Comparison of ENCODE assay signal across 9 mouse cellular contexts in the genomic region with DNA sequence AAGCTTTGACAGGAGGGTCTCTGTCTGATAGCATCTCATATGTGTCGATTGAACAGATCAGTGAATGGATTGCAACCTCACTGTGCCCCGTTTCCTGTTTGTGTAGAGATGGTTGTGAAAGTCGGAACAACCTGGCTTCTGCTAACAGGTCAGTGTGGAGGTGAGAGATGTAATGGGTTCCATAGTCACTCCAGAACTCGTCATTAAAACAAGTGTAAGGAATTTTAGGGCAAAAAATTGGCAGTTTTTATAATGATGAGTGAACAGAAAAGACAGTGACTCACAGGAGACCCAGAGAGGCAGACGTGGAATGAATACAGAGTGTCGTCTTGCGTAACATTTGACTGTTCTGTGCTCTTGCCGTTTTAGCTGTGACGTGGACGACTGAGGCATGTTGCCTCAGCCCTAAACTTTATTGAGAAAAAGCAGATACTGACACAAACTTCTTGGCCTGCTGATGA. TPM values are rescaled to one million over a fixed set of nuclear protein-coding genes. Genes with fewer than 3 reads are reported as not detected.
DNase-seq lines count a peak whose midpoint lies in the region; ATAC-seq and TF ChIP-seq lines count a peak whose summit lies in the region.
"Had no signal": no experiment of that assay in that cellular context is flagged by ENCODE, and none has a peak within 500 bp of the region (broad histone marks: within the 10 kb centered on the region; RNA-seq: fewer than 3 reads in every experiment).

No protein-coding gene starts in this region.

- H3K9me3 ChIP-seq in heart, embryonic 12.5 days (replicated peaks) = no peaks in the 10 kb centered on the region
- no peaks in the 10 kb centered on the region for H3K9me3 ChIP-seq in neural tube, embryonic 15.5 days (replicated peaks)
- H3K9me3 ChIP-seq: G1E had no signal

- 38% methylated on average over 10 of the region's 10 CpGs for WGBS in thymus, adult 2 months
- WGBS in heart, embryonic 12.5 days = 60% methylated on average over 10 of the region's 10 CpGs
- 29% methylated on average over 10 of the region's 10 CpGs for WGBS in lung, adult 2 months
- WGBS in neural tube, embryonic 15.5 days = 66% methylated on average over 10 of the region's 10 CpGs

- DNase-seq in gastrocnemius, adult 18-20 months (ENCODE audit: low spot score) = peak; percentile 30
- DNase-seq in gastrocnemius, postnatal 4 days (ENCODE audit: low spot score in 2 of 2) = no peak
- peak; percentile 11 for DNase-seq in thymus, postnatal 25 days
- no peak for DNase-seq in thymus, adult 2 months
- DNase-seq in lung, adult 2 months = no peak
- DNase-seq in cerebellum, postnatal 4 days (ENCODE audit: low spot score in 2 of 2) = no peak

- TF ChIP-seq CTCF in thymus, adult 2 months (IDR thresholded peaks at IDR 0.05; ENCODE audit: borderline replicate concordance, control insufficient read depth, extremely low read depth, insufficient read depth, low read length, poor library complexity) = no peak
- TF ChIP-seq CTCF in lung, adult 2 months (IDR thresholded peaks at IDR 0.05; ENCODE audit: insufficient read depth, low read length) = no peak

- H3K4me2 ChIP-seq in heart, embryonic 12.5 days = peak overlapping the region; percentile 29; the same call in 1 of the 2 replicates
- peak overlapping the region; percentile 77 for H3K4me2 ChIP-seq in neural tube, embryonic 15.5 days

- no peaks in the 10 kb centered on the region for H3K27me3 ChIP-seq in thymus, adult 2 months (ENCODE audit: control insufficient read depth, insufficient read depth, low read length)
- H3K27me3 ChIP-seq in heart, embryonic 12.5 days (replicated peaks) = no peaks in the 10 kb centered on the region
- no peaks in the 10 kb centered on the region for H3K27me3 ChIP-seq in neural tube, embryonic 15.5 days (replicated peaks)

- H3K4me1 ChIP-seq in thymus, adult 2 months (replicated peaks; ENCODE audit: control insufficient read depth, insufficient read depth, low read length) = peaks cover 17% of the 10 kb centered on the region
- H3K4me1 ChIP-seq in heart, embryonic 12.5 days (replicated peaks) = peaks cover 24% of the 10 kb centered on the region
- H3K4me1 ChIP-seq in lung, adult 2 months (ENCODE audit: control insufficient read depth, insufficient read depth, low read length) = peaks cover 21% of the 10 kb centered on the region
- peaks cover 43% of the 10 kb centered on the region for H3K4me1 ChIP-seq in neural tube, embryonic 15.5 days

- ATAC-seq in heart, embryonic 12.5 days (ENCODE audit: insufficient number of reproducible peaks, low FRiP score) = no peak
- no peak for ATAC-seq in neural tube, embryonic 15.5 days (ENCODE audit: low FRiP score)

- H3K27ac ChIP-seq in thymus, adult 2 months (ENCODE audit: control insufficient read depth, insufficient read depth, low read length) = no peak overlapping the region
- no peak overlapping the region for H3K27ac ChIP-seq in heart, embryonic 12.5 days (ENCODE audit: poor library complexity, severe bottlenecking)
- H3K27ac ChIP-seq in neural tube, embryonic 15.5 days (replicated peaks) = no peak overlapping the region

- no peak overlapping the region for H3K4me3 ChIP-seq in thymus, adult 2 months (ENCODE audit: control insufficient read depth, insufficient read depth, low read length)
- H3K4me3 ChIP-seq in heart, embryonic 12.5 days = no peak overlapping the region
- H3K4me3 ChIP-seq in lung, adult 2 months (replicated peaks; ENCODE audit: extremely low read depth, low read depth, low read length) = peak overlapping the region; percentile 59
- peak overlapping the region; percentile 95 for H3K4me3 ChIP-seq in neural tube, embryonic 15.5 days (replicated peaks)

- H3K36me3 ChIP-seq in thymus, adult 2 months (ENCODE audit: control insufficient read depth, insufficient read depth, low read length) = no peaks in the 10 kb centered on the region
- H3K36me3 ChIP-seq in heart, embryonic 12.5 days = 0 out of 2 replicates have a peak, but pooled peaks cover 3% of the 10 kb centered on the region
- H3K36me3 ChIP-seq in neural tube, embryonic 15.5 days = no peaks in the 10 kb centered on the region

- no peak for TF ChIP-seq POLR2A in thymus, adult 2 months (IDR thresholded peaks at IDR 0.05; ENCODE audit: control insufficient read depth, extremely low read depth, insufficient read depth, low read length, poor library complexity)
- no peak for TF ChIP-seq POLR2A in lung, adult 2 months (IDR thresholded peaks at IDR 0.05; ENCODE audit: borderline replicate concordance, extremely low read depth, low read depth, low read length)

- no peak overlapping the region for H3K9ac ChIP-seq in heart, embryonic 12.5 days
- peak overlapping the region; percentile 48; the same call in 1 of the 2 replicates for H3K9ac ChIP-seq in neural tube, embryonic 15.5 days (replicated peaks)

RNA-seq across cellular contexts. Expression of a gene that starts 1.6 kb away (rescaled TPM):
- 10 to 100 TPM; 12.7 to 14.0 TPM for total RNA-seq in gastrocnemius, adult 18-20 months (2021)
- 10 to 100 TPM; 17.3 to 17.4 TPM for total RNA-seq in gastrocnemius, postnatal 4 days (2021)
- 25.1 and 28.7 TPM in 2 replicates for polyA plus RNA-seq in thymus, adult 2 months (2012; rRNA removed)
- polyA plus RNA-seq in heart, embryonic 12.5 days (2016; fragmentation: Nextera tagmentation; extraction: Ambion mirVana) = 25.5 and 27.7 TPM in 2 replicates
- 25.5 and 28.3 TPM in 2 replicates for polyA plus RNA-seq in lung, adult 2 months (2012; rRNA removed)
- 75.2 and 78.5 TPM in 2 replicates for polyA plus RNA-seq in neural tube, embryonic 15.5 days (2015; fragmentation: Nextera tagmentation; extraction: Ambion mirVana)

RNA-seq across cellular contexts. Expression of a gene that starts 19.4 kb away (rescaled TPM):
- total RNA-seq in gastrocnemius, adult 18-20 months (2021) = 10 to 100 TPM; 28.0 TPM
- 10 to 100 TPM; 18.0 to 21.9 TPM for total RNA-seq in gastrocnemius, postnatal 4 days (2021)
- 7.2 and 7.5 TPM in 2 replicates for polyA plus RNA-seq in thymus, adult 2 months (2012; rRNA removed)
- 42.2 and 42.6 TPM in 2 replicates for polyA plus RNA-seq in heart, embryonic 12.5 days (2016; fragmentation: Nextera tagmentation; extraction: Ambion mirVana)
- polyA plus RNA-seq in lung, adult 2 months (2012; rRNA removed) = 6.1 and 8.2 TPM in 2 replicates
- polyA plus RNA-seq in neural tube, embryonic 15.5 days (2015; fragmentation: Nextera tagmentation; extraction: Ambion mirVana) = 43.1 and 57.9 TPM in 2 replicates

Comparison
In these comparisons a context has a peak if more than half of its experiments do, and no peak if none do; other contexts are left out.
1. DNase-seq: peak in gastrocnemius, adult 18-20 months (single experiment) and thymus, postnatal 25 days (single experiment); none in gastrocnemius, postnatal 4 days (0 of 2), thymus, adult 2 months (single experiment), lung, adult 2 months (single experiment) and cerebellum, postnatal 4 days (0 of 2).
2. H3K4me3 ChIP-seq: peak in lung, adult 2 months (single experiment) and neural tube, embryonic 15.5 days (single experiment); none in thymus, adult 2 months (single experiment) and heart, embryonic 12.5 days (single experiment).